Mouse (Mus musculus) heart, embryonic 13.5 days (tissue): ENCODE measurements at regions not wholly inside any gene's neighbourhood (a gene's known extent, or its start where the extent isn't known, plus 50 kb on each side); places are given as distances from the start of the nearest gene placed in this dataset.

Experiments used
- ATAC-seq: fragments of 200-750 bp; cut with Nextera tagmentation; 2 replicates; pipeline ENCODE4 v1.8.0; 2017; ENCODE audit warnings: moderate TSS enrichment; ENCODE audit not compliant: insufficient number of reproducible peaks, low FRiP score, low TSS enrichment; ENCODE audit errors: extremely low read depth
- H3K27ac ChIP-seq: fragments of 300-500 bp; sonication (generic); replicated peaks from 2 replicates; pipeline ENCODE4 v1.5.1; 2015; ENCODE audit warnings: moderate library complexity, mild to moderate bottlenecking, inconsistent platforms
- H3K27me3 ChIP-seq: fragments of 300-500 bp; sonication (generic); replicated peaks from 2 replicates; pipeline ENCODE4 v1.6.1; 2015; ENCODE audit warnings: mild to moderate bottlenecking, inconsistent platforms
- H3K36me3 ChIP-seq: fragments of 300-500 bp; sonication (generic); 2 replicates; pipeline ENCODE4 v1.6.1; 2015; ENCODE audit warnings: mild to moderate bottlenecking, inconsistent platforms
- H3K4me1 ChIP-seq: fragments of 300-500 bp; sonication (generic); 2 replicates; pipeline ENCODE4 v1.6.1; 2015; ENCODE audit warnings: inconsistent platforms
- H3K4me2 ChIP-seq: fragments of 300-500 bp; sonication (generic); 2 replicates; pipeline ENCODE4 v1.6.1; 2015; ENCODE audit warnings: inconsistent platforms, mild to moderate bottlenecking, moderate library complexity
- H3K4me3 ChIP-seq: fragments of 300-500 bp; sonication (generic); 2 replicates; pipeline ENCODE4 v1.5.1; 2015; ENCODE audit warnings: moderate library complexity, mild to moderate bottlenecking, inconsistent platforms
- H3K9ac ChIP-seq: fragments of 300-500 bp; sonication (generic); 2 replicates; pipeline ENCODE4 v1.6.1; 2015; ENCODE audit warnings: inconsistent platforms, mild to moderate bottlenecking, moderate library complexity
- H3K9me3 ChIP-seq: fragments of 300-500 bp; sonication (generic); 2 replicates; pipeline ENCODE4 v1.6.1; 2016; ENCODE audit warnings: inconsistent platforms
- WGBS: fragments of 180-500 bp; shearing (Covaris S2); methylation state at CpG from one replicate; pipeline ENCODE4 v1.1.7; 2015; ENCODE audit warnings: mixed read lengths; 5-methylcytosine and 5-hydroxymethylcytosine counted together

DNA sequence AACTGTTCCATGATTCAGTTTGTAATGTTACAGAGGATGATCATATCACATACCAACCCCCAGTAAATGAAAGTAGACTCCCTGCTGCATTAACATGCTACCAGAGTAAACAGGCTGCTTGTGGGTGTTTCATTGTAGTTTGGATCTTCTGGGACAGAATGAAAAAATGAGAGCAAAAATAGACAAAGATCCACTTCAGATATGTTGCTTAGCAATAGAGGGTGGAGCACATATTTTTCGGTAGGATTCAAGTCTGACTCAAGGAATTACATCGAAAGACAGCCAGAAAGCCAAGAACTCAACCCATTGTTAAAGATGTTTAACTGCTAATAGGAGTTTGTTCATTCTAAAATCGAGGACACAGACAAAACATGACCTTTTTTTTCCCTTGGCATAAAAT is 536.2 kb upstream of the Arpp21 start:
- Histone ChIP-seq H3K4me2 (no peak overlapping the region), H3K27me3 (no peaks in the 10 kb centered on the region), H3K4me3 (no peak overlapping the region), H3K27ac (no peak overlapping the region), H3K36me3 (no peaks in the 10 kb centered on the region), H3K4me1 (no peaks in the 10 kb centered on the region), H3K9me3 (no peaks in the 10 kb centered on the region), H3K9ac (no peak overlapping the region)
- WGBS = 68% methylated on average over 3 of the region's 3 CpGs
- ATAC-seq = no peak

DNA sequence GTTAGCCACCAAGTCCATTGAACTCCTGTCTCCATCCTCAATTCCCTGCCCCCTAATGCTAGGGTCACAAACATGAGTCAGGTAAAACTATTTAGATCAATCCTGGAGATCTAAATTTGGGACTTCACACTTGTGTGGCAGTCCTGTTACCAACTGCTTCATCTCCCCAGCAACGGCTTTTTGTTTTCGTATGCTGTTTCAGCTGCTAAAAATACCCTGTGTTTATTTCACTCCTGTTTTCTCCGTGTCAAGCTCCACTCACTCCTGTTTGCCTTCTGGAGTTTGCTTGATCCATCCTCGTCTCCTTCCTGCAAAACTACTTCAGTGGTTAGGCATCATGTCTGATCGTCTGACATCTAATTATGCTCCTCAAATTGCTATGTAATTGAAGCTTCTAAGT is 508.9 kb upstream of the Arpp21 start:
- Histone ChIP-seq H3K27ac (no peak overlapping the region), H3K4me1 (no peaks in the 10 kb centered on the region), H3K9ac (no peak overlapping the region), H3K4me3 (no peak overlapping the region), H3K27me3 (no peaks in the 10 kb centered on the region), H3K9me3 (no peaks in the 10 kb centered on the region), H3K4me2 (no peak overlapping the region), H3K36me3 (no peaks in the 10 kb centered on the region)
- ATAC-seq = no peak
- WGBS = 39% methylated on average over 5 of the region's 5 CpGs

DNA sequence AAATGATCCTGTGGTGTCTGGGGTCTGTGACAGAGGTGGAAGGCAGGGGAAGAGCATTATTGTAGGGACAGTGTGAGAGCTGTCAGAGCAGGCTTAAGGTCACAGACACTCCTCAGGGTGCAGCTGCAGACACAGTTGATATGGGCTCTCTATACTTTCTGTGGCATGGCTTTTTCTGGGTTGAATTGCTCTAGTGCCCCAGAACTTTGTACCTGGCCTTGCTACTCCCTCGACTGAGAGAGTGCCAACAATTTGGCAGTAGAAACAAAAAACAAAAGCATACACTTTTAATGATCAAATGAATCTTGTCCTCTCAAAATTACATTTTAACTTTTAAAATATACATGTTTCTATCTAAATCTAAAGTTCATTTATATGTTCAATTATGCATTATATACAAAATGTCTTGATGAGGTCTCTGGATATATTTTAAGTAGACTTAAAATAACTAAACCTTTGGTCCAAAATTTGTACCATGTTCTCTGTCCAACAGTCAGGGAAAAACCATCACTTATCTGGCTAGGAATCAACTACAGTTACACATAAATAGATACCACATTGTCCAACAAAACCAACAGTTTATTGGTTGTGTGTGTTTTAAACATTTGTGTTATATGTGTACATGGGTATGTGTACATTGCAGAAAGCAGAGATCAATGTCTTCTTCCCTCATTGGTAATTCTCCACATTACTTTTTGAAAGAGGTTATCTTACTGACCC is 508.3 kb upstream of the Arpp21 start:
- H3K9me3 ChIP-seq = no peaks in the 10 kb centered on the region
- no peaks in the 10 kb centered on the region for H3K4me1 ChIP-seq
- no peaks in the 10 kb centered on the region for H3K27me3 ChIP-seq
- no peaks in the 10 kb centered on the region for H3K36me3 ChIP-seq
- WGBS = 60% methylated on average over 1 of the region's 1 CpGs
- no peak overlapping the region for H3K4me3 ChIP-seq
- no peak overlapping the region for H3K9ac ChIP-seq
- no peak for ATAC-seq
- H3K4me2 ChIP-seq = no peak overlapping the region
- H3K27ac ChIP-seq = no peak overlapping the region

DNA sequence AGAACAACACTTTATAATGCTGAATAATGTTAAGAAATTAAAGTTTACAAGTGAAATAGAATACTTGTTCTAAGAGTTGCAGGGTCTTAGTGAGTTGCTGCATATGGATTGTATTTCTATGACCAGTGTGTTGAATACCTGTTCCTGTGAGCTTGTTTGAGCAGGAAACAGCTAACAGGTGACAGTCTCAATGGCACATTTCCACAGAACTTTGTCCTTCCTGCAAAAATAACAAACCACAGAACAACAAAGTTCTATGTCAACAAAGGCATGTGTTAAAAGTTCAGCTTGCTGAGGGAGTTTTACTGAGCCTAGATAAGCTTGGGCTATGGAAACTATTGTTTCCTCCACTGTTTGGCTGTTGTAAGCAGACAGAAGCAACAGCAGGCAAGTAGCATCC is 500.0 kb upstream of the Arpp21 start:
- H3K4me3 ChIP-seq = no peak overlapping the region
- H3K36me3 ChIP-seq = no peaks in the 10 kb centered on the region
- H3K27me3 ChIP-seq = no peaks in the 10 kb centered on the region
- no peak overlapping the region for H3K4me2 ChIP-seq
- ATAC-seq = no peak
- no peak overlapping the region for H3K27ac ChIP-seq
- no peaks in the 10 kb centered on the region for H3K9me3 ChIP-seq
- no peak overlapping the region for H3K9ac ChIP-seq
- H3K4me1 ChIP-seq = no peaks in the 10 kb centered on the region

DNA sequence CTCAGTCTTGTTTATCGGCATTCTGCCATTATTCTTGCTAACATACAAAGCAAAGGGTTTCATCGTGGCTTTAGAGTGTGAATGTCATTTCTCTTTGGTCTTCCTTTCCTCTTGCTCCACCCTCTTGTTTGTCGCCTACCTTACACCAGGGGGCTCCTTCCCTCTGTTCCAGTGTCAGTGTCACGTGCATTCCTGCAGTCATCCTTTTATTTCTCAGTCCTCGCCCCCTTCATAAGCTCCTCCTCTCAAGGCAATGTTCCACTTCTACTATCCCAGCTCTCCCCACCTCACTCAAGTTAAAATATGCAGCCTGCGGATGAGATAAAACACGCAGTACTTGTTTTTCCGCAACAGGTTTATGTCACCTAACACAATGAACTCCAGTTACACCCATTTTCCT is 489.8 kb upstream of the Arpp21 start:
- no peaks in the 10 kb centered on the region for H3K27me3 ChIP-seq
- no peak overlapping the region for H3K9ac ChIP-seq
- H3K36me3 ChIP-seq = no peaks in the 10 kb centered on the region
- H3K4me2 ChIP-seq = no peak overlapping the region
- no peaks in the 10 kb centered on the region for H3K4me1 ChIP-seq
- H3K27ac ChIP-seq = no peak overlapping the region
- H3K9me3 ChIP-seq = no peaks in the 10 kb centered on the region
- 31% methylated on average over 8 of the region's 8 CpGs for WGBS
- no peak for ATAC-seq
- no peak overlapping the region for H3K4me3 ChIP-seq

DNA sequence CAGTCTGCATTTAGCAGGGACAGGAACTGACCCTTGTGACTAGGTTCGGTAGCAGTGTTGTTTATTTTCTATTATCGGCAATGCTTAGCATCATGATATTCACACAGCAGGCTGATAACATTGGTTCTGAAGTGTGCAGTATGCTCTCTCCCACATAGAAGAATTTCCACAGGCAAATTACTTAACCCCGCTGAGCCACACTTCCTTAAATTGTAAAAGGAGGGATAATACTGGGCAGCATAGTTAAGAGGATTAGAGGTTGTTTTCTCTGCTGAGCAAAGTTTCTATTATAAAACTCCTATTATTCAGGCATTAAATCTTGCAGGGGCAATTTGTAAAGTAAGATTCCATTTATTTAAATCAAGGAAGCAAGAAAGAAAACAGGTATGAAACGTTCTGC is 489.4 kb upstream of the Arpp21 start:
- ATAC-seq = no peak
- H3K27me3 ChIP-seq = no peaks in the 10 kb centered on the region
- no peaks in the 10 kb centered on the region for H3K9me3 ChIP-seq
- H3K4me3 ChIP-seq = no peak overlapping the region
- whole genome bisulfite sequencing = 35% methylated on average over 4 of the region's 4 CpGs
- H3K36me3 ChIP-seq = no peaks in the 10 kb centered on the region
- no peak overlapping the region for H3K27ac ChIP-seq
- H3K4me2 ChIP-seq = no peak overlapping the region
- no peak overlapping the region for H3K9ac ChIP-seq
- peaks cover 1% of the 10 kb centered on the region; the same call in 1 of the 2 replicates for H3K4me1 ChIP-seq

DNA sequence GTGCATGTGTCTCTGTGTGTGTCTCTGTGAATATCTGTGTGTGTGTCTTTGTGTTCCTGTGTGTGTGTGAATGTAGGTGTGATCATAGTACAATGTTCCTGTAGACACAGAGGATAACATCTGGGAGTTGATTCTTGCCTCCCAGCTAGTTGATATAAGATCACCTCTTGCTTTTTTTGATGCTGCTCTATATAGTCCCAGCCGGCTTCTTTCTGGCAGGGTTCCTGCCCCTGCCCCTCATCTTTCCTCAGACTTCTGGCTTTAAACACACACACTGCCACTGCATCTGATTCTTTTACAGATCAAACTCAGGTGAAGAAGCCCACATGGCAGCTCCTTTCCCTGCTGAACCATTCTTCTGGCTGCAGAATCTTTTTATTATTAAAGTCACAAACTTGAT is 487.6 kb upstream of the Arpp21 start:
- Histone ChIP-seq H3K27ac (no peak overlapping the region), H3K4me3 (no peak overlapping the region), H3K36me3 (no peaks in the 10 kb centered on the region), H3K9me3 (no peaks in the 10 kb centered on the region), H3K4me2 (no peak overlapping the region), H3K4me1 (peaks cover 3% of the 10 kb centered on the region; the same call in 1 of the 2 replicates), H3K27me3 (no peaks in the 10 kb centered on the region), H3K9ac (no peak overlapping the region)
- ATAC-seq = no peak
- 57% methylated on average over 1 of the region's 1 CpGs for WGBS

DNA sequence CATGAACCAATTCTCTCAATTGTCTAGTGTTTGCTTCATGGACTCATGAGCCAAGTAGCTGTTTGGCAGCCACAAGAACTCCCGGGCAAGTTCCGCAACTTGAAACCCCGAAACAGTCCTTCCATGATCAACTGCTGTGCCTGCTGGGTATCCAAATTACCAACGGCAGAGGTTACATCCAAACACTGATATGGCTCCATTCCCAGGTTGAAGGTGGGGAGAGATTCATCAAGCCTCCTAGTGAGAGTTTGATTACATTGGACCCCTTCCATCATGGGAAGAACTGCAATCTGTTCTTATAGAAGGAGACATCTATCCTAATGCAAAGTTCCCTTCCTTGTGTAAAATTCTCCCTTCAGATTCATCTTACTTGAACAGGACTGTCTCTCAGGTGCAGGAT is 486.8 kb upstream of the Arpp21 start:
- Histone ChIP-seq H3K4me2 (no peak overlapping the region), H3K27ac (no peak overlapping the region), H3K27me3 (no peaks in the 10 kb centered on the region), H3K9me3 (no peaks in the 10 kb centered on the region), H3K9ac (no peak overlapping the region), H3K4me1 (peaks cover 3% of the 10 kb centered on the region; the same call in 1 of the 2 replicates), H3K36me3 (no peaks in the 10 kb centered on the region), H3K4me3 (no peak overlapping the region)
- WGBS = 85% methylated on average over 4 of the region's 4 CpGs
- ATAC-seq = no peak

DNA sequence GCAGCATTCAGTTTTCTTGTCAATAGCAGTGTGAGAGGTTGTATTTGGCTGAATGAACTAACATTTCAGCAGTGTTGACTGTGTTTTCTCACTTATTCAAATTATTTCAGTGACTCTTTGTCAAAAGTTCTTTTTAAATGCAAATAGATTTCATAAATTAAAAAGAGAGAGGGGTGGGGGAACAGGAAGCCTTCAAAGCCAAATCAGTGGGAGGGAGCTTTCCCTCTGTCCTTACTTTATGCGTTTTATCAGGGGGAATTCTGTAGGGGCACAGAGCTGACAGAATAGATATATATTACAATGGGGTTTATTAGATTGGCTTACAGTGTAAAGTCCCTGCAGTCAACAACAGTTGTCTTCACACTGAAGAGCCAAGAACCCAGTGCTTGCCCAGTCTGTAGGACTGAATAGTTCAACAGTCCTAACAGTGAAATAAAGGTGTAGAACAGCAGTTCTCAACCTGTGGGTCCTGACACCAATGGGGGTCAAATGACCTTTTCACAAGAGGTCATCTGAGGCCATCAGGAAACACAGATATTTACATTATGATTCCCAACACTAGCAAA is 479.5 kb upstream of the Arpp21 start:
- H3K4me2 ChIP-seq = no peak overlapping the region
- peaks cover 3% of the 10 kb centered on the region; the same call in 1 of the 2 replicates for H3K4me1 ChIP-seq
- H3K27me3 ChIP-seq = no peaks in the 10 kb centered on the region
- H3K9ac ChIP-seq = no peak overlapping the region
- no peak overlapping the region for H3K4me3 ChIP-seq
- no peak overlapping the region for H3K27ac ChIP-seq
- no peaks in the 10 kb centered on the region for H3K36me3 ChIP-seq
- H3K9me3 ChIP-seq = peaks cover 6% of the 10 kb centered on the region; the same call in 1 of the 2 replicates
- WGBS = 57% methylated on average over 1 of the region's 1 CpGs
- ATAC-seq = no peak

DNA sequence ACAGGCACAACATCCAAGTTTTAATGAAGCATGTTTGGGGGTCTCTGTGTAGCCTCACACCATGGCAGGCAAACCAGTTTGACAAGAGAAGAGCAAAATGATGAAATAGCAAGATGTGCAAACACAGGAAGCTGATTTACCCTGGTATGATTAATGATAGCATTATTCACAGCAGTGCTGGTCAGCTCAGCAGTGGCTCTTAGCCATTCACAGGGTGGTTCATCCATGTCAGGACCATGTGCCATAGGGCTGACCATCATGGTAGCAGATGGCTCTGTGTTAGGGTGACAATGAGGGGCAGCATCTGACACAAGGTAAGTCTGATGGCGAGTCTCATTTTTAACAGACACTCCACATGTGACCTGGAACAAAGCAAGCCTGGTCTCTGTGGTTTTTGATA is 443.1 kb upstream of the Arpp21 start:
- WGBS = 70% methylated on average over 1 of the region's 1 CpGs
- no peaks in the 10 kb centered on the region for H3K9me3 ChIP-seq
- H3K36me3 ChIP-seq = no peaks in the 10 kb centered on the region
- H3K27me3 ChIP-seq = no peaks in the 10 kb centered on the region
- no peaks in the 10 kb centered on the region for H3K4me1 ChIP-seq
- no peak overlapping the region for H3K9ac ChIP-seq
- no peak for ATAC-seq
- H3K27ac ChIP-seq = no peak overlapping the region
- no peak overlapping the region for H3K4me2 ChIP-seq
- no peak overlapping the region for H3K4me3 ChIP-seq

DNA sequence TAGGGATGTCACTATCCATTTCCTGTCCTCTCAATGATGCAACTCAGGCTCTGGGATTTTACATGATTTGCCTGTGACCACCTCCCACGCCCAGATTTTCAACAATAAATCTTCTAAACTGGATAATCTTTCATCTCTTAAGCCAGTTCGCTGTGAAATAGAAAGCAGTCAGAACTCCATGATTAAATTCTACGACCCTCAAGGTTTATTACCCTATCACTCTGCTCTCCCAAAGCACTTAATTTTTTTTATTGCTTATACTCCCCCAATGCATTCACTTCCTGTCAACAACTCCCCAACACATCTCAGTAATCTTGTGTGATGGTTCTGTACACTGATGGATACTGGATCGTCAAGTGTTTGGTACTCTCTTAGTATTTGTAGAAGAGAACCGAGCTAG is 439.5 kb upstream of the Arpp21 start:
- Histone ChIP-seq H3K9ac (no peak overlapping the region), H3K4me3 (no peak overlapping the region), H3K27me3 (no peaks in the 10 kb centered on the region), H3K9me3 (no peaks in the 10 kb centered on the region), H3K36me3 (no peaks in the 10 kb centered on the region), H3K4me2 (no peak overlapping the region), H3K4me1 (no peaks in the 10 kb centered on the region), H3K27ac (no peak overlapping the region)
- no peak for ATAC-seq
- WGBS = 66% methylated on average over 5 of the region's 5 CpGs
